Mouse (Mus musculus) spleen, embryonic (tissue): ENCODE data around the gene Phf6.
"Not testable (repeated sequence)": the region's sequence is repeated elsewhere in the genome, so short reads cannot be mapped to it uniquely, and the experiment has no call there.

ENCODE experiments used
- CTCF ChIA-PET: fragments of 350-600 bp; sonication (Branson Sonifier 250); formaldehyde crosslinking; loops from one replicate; lab custom pipeline; 2022; lab: Charles Lee

The Phf6 gene

GRCm38 (mm10) chrX:52972680-52973079 lies 60.6 kb downstream of the Phf6 start:
- CTCF ChIA-PET = no interaction called here

GRCm38 (mm10) chrX:52978576-52978975 lies 66.5 kb downstream of the Phf6 start:
- CTCF ChIA-PET = no interaction called here

- CTCF ChIA-PET = no interaction called here
These were observed 69.3 kb downstream of the Phf6 start for GRCm38 (mm10) chrX:52981378-52981777.

- CTCF ChIA-PET = interaction anchor here (1.0 kb wide), 1 partner anchor 17 kb away, joined by 4 read pairs; no protein-coding TSS in a partner anchor
These were observed 76.1 kb downstream of the Phf6 start, which contains the start of gene Hprt for GRCm38 (mm10) chrX:52987905-52988783. Hprt (plus strand) TSS chrX:52988137.

- CTCF ChIA-PET = not testable (repeated sequence)
These were observed 82.7 kb downstream of the Phf6 start for GRCm38 (mm10) chrX:52994726-52995125.

- CTCF ChIA-PET = not testable (repeated sequence)
These were observed 92.8 kb downstream of the Phf6 start for GRCm38 (mm10) chrX:53004887-53005286.

GRCm38 (mm10) chrX:53006062-53006461 lies 94.0 kb downstream of the Phf6 start:
- CTCF ChIA-PET = no interaction called here
